Mouse (Mus musculus): Measurements from ENCODE around the gene Snrpg. TPM values are rescaled to one million over a fixed set of nuclear protein-coding genes. Genes with fewer than 3 reads are reported as not detected.
"Not testable (repeated sequence)": the region's sequence is repeated elsewhere in the genome, so short reads cannot be mapped to it uniquely, and the experiment has no call there.

Gene Snrpg
- total RNA-seq, 1 experiment from 2014 or later = 47.3 TPM

DNA sequence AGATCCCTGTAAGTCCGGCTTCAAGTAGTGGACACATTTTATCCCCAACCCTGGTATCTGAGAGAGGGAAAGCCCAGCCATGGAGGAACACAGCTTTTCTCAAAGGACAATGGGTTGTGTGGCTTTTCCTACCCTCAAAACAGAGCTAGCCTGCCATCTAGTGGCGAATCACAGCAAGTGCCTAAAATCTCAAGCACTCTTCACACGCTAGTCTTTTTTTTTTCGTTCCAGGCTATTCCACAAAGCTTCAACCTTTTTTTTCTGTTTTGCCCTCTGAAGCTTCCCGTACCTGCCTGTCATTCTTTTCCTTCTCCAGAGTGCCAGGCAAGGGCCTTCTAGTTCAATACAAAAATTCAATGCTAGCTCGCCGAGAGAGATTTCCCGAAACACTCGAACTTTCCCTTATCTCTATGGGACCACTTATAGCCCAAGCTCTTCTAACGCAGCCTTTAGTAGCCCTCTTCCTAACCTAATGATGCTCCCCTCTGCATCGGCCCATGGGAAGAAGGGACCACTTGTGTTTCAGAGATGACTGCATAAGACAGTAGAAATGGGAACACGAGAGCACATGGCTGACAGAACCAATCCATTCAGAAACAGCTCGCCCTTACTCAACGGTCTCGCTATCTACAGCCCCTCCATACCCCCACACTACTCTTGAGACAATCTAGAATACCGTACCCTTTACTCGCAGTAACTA is 6.5 kb upstream of the Snrpg start:
- peak; percentile 44 to 59 for ATAC-seq (replicated peaks in 1 of 2; ENCODE audit: insufficient read depth in 1 of 2, low FRiP score in 2 of 2, low TSS enrichment in 1 of 2, low read depth in 1 of 2, poor library complexity in 2 of 2, severe bottlenecking in 2 of 2)

DNA sequence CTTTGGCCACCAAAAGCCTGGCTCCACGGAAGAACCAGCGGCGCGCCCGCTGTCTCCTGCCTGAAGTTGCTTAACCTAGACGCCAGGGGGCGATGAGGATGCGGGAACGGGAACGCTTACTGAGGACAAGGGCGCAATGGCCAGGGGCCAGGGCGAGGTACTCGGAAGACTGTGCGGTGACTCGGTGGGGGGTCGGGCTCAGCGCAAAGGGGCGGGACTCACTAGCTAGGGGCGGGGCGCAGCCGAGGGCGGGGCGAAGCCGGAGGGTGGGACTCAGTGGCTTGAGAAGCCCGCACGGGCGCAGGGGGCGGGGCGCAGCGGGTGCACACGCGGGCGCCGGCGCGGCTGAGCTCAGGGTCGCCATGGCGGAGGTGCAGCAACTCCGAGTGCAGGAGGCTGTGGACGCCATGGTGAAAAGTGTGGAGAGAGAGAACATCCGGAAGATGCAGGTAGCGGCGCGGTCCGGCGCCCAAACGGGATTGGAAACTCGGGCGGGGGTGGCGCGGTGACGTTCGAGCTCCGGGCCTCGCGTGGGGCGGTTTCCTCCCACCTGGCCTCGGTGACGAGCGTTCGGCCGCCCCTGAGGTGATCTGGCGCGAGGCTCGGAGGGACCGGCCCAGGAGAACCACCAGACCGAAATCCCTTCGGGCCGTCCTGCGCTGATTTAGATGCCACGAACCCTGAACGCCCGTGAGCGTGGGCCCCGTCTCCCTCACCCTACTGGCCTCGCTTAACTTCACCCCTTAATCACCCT is 5.6 kb upstream of the Snrpg start, which contains the start of gene Fam136a:
Gene Fam136a (plus strand): TSS at position 276 of the 754 bp plus-strand sequence.
- ATAC-seq (replicated peaks in 1 of 2; ENCODE audit: insufficient read depth in 1 of 2, low FRiP score in 2 of 2, low TSS enrichment in 1 of 2, low read depth in 1 of 2, poor library complexity in 2 of 2, severe bottlenecking in 2 of 2) = peak; percentile 96 to 98

- ATAC-seq (replicated peaks in 1 of 2; ENCODE audit: insufficient read depth in 1 of 2, low FRiP score in 2 of 2, low TSS enrichment in 1 of 2, low read depth in 1 of 2, poor library complexity in 2 of 2, severe bottlenecking in 2 of 2) = no peak
Observed at GRCm38 (mm10) chr6:86366125-86366852, 4.8 kb upstream of the Snrpg start.

DNA sequence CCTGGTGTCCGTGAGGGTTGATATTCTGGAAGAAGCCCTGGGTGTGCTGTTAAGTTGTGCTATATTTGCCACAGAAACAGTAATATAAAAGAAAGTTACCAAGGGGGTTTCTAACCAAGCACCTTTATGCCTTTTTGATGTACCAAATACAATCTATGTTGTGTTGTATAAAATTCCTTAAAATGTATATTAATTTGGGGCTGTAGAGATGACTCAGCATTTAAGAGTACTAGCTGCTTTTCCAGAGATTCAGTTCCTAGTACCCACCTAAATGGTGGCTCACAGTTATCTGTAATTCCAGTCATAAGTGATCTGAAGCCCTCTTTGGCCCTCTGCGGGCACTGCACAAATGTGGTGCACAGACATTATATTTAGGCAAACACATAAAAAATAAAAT is 4.3 kb upstream of the Snrpg start:
- no peak for ATAC-seq (replicated peaks in 1 of 2; ENCODE audit: insufficient read depth in 1 of 2, low FRiP score in 2 of 2, low TSS enrichment in 1 of 2, low read depth in 1 of 2, poor library complexity in 2 of 2, severe bottlenecking in 2 of 2)

DNA sequence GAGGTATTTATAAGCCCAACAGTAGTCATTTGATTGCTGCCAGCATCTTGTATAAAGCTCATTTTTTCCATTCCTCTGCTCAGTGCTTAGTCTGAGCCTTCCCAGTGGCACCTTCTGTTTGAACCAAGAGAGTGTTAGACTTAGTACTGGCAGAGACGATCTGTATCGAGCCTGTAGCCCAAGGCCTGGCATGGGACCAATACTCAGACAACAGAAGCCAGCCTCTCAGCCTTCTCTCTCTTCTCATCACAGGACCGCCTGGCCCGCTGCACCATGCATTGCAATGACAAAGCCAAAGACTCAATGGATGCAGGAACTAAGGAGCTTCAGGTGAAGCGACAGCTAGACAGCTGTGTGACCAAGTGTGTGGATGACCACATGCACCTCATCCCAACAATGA is 2.6 kb upstream of the Snrpg start:
- no peak for ATAC-seq (replicated peaks in 1 of 2; ENCODE audit: insufficient read depth in 1 of 2, low FRiP score in 2 of 2, low TSS enrichment in 1 of 2, low read depth in 1 of 2, poor library complexity in 2 of 2, severe bottlenecking in 2 of 2)

DNA sequence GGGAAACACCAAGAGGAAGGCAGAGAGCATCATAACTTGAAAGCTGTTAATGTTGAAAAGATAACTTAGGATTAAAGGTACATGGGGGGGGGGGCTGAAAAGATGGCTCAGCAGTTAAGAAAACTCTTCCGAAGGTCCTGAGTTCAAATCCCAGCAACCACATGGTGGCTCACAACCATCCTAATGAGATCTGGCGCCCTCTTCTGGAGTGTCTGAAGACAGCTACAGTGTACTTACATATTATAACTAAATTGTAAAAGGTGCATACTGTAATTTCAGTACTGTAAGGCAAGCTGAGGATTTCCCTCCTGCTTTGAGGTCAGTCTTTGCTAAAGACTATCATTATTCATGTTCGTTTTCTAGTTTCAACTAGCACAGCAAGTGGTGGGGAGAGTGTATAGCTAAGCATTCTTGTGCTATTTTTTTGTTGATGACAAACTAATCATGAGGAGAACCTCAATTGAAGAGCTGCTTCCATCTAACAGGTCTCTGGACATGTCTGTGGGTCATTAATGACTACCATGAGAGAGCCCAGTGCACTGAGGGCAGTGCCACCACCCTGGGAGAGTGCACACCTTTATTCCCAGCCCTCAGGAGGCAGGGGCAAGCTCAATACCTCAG is 901 bp upstream of the Snrpg start:
- ATAC-seq (replicated peaks in 1 of 2; ENCODE audit: insufficient read depth in 1 of 2, low FRiP score in 2 of 2, low TSS enrichment in 1 of 2, low read depth in 1 of 2, poor library complexity in 2 of 2, severe bottlenecking in 2 of 2) = no peak

GRCm38 (mm10) chr6:86371340-86371911 is 322 bp downstream of the Snrpg start:
- peak; percentile 96 to 97 for ATAC-seq (replicated peaks in 1 of 2; ENCODE audit: insufficient read depth in 1 of 2, low FRiP score in 2 of 2, low TSS enrichment in 1 of 2, low read depth in 1 of 2, poor library complexity in 2 of 2, severe bottlenecking in 2 of 2)

DNA sequence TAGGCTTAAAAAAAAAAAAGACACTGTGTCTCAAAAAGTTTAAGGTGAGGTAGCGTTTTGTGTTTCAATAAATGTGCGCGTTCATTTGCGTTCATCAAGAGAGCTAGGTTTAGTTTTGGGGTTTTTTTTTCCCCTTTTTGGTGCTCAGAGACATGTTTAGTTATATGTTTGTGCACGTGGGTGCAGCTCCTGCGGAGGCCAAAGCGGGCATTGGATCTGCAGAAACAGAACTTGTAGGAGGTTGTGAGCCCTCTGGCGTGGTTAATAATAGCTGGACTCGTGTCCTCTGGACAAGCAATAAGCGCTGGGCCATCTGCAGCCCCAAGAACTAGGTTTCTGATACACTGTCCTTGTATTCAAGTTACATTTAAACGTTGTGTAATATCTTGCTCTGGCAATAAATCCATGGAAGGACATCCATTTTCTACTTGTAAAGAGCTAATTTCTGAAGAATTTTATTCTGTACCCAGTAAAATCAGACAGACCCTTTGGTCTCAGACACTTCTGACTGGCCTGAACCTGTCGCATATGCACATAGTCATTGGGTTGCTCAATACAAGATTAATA is 929 bp downstream of the Snrpg start:
- ATAC-seq (replicated peaks in 1 of 2; ENCODE audit: insufficient read depth in 1 of 2, low FRiP score in 2 of 2, low TSS enrichment in 1 of 2, low read depth in 1 of 2, poor library complexity in 2 of 2, severe bottlenecking in 2 of 2) = no peak

DNA sequence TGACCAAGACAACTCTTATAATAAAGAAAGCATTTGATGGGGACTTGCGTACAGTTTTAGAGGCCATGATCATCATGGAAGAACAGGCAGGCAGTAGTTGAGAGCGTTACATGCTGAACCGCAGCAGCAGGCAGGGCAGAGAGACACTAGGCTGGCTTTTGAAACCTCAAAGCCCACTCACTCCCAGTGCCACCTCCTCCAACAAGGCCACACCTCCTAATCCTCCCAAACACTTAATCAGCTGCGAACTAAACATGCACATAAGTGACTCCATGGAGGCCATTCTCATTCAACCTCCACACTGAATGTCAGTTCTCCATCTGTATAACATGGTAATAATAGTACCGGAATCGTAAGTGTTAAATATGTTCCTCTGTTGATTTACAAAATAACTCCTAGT is 2.5 kb downstream of the Snrpg start:
- ATAC-seq (replicated peaks in 1 of 2; ENCODE audit: insufficient read depth in 1 of 2, low FRiP score in 2 of 2, low TSS enrichment in 1 of 2, low read depth in 1 of 2, poor library complexity in 2 of 2, severe bottlenecking in 2 of 2) = no peak

DNA sequence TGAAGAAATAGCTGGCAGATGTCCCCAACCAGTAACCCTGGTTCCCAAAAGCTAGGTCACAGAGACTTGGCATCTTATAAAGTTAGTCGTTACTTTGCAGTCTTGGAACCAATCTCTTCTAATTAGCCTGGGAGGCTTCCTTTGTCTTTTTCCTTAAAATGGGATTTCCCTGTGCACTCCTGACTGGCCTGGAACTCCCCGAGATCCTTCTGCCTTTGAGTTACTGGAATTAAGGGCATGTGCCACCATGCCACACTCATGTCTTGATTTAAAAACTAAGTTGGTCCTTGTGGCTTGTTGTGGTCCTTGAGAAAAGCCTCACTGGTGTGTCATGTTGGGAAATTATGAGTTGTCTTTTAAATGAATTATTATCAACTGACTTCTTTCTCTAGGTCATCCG is 7.2 kb downstream of the Snrpg start:
- no peak for ATAC-seq (replicated peaks in 1 of 2; ENCODE audit: insufficient read depth in 1 of 2, low FRiP score in 2 of 2, low TSS enrichment in 1 of 2, low read depth in 1 of 2, poor library complexity in 2 of 2, severe bottlenecking in 2 of 2)

GRCm38 (mm10) chr6:86380112-86380511 is 9.0 kb downstream of the Snrpg start:
- not testable (repeated sequence) for ATAC-seq (replicated peaks in 1 of 2; ENCODE audit: insufficient read depth in 1 of 2, low FRiP score in 2 of 2, low TSS enrichment in 1 of 2, low read depth in 1 of 2, poor library complexity in 2 of 2, severe bottlenecking in 2 of 2)

DNA sequence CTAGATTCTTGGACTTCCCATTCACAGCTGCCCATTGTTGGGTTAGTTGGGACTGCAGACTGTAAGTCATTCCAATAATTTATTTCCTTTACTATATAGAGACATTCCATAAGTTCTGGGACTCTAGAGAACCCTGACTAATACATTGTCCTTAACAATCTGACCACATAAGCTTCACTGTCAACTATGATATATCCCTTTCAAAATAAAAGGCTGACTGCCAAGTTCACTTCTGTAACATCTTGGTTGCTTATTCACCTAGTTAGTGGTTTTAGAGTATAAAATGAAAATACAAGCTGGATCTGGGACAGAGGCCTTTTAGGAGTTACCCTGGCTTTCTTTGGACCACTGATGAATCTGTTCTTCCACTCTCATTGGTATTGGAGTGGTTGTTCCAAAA is 11.4 kb downstream of the Snrpg start:
- no peak for ATAC-seq (replicated peaks in 1 of 2; ENCODE audit: insufficient read depth in 1 of 2, low FRiP score in 2 of 2, low TSS enrichment in 1 of 2, low read depth in 1 of 2, poor library complexity in 2 of 2, severe bottlenecking in 2 of 2)

DNA sequence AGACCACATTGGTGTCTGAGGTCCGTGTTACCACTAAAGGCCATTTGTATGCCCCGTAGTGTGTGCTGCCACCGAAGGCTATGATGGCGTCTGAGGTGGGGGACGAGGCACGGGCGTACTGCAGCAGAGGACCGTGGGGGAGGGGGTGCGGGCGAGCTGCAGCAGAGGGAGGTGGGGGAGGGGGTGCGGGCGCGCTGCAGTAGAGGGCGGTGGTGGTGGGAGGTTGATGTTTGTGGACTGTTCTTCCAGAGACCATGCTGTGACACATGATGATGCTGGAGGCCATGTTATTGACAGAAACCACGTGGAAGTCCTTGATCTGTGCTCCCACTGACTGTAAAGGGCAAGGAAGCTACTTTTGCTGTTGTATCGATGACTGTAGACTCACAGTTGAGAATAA is 12.3 kb downstream of the Snrpg start:
- ATAC-seq (replicated peaks in 1 of 2; ENCODE audit: insufficient read depth in 1 of 2, low FRiP score in 2 of 2, low TSS enrichment in 1 of 2, low read depth in 1 of 2, poor library complexity in 2 of 2, severe bottlenecking in 2 of 2) = no peak

GRCm38 (mm10) chr6:86384692-86385091 is 13.6 kb downstream of the Snrpg start:
- ATAC-seq (replicated peaks in 1 of 2; ENCODE audit: insufficient read depth in 1 of 2, low FRiP score in 2 of 2, low TSS enrichment in 1 of 2, low read depth in 1 of 2, poor library complexity in 2 of 2, severe bottlenecking in 2 of 2) = no peak

DNA sequence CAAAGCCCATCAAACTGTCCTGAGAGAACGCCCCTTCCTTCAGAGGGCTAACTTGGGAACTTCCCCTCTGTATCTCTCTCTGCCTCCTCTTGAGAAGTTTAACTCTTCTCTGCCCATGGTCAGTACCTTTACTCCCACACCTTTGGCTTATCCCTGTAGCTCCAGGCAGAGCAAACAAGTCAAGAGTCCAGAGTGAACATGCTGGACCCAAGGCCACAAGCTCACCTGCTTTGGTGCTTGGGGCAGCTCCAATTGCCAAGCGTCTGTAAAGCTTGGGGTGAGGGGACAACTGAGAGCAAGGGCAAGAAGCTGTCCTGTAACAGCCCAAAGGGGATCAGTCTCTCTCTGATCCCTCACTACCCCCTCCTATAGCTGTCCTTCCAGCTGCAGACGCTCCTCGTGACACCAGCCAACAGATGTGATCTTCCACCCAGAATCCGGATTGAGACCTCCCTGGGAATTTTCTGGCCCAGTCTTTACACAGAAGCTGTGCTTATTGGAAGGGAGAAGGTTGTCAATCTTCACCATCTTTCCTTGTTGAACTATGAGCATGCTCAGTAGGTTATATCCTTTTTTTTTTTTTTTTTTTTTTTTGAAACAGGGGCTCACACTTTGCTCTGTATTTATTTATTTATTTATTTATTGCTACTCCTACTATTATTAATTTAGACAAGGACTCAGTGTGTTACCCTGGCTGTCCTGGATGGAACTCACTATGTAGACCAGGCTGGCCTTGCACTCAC is 14.4 kb downstream of the Snrpg start:
- ATAC-seq (replicated peaks in 1 of 2; ENCODE audit: insufficient read depth in 1 of 2, low FRiP score in 2 of 2, low TSS enrichment in 1 of 2, low read depth in 1 of 2, poor library complexity in 2 of 2, severe bottlenecking in 2 of 2) = no peak

DNA sequence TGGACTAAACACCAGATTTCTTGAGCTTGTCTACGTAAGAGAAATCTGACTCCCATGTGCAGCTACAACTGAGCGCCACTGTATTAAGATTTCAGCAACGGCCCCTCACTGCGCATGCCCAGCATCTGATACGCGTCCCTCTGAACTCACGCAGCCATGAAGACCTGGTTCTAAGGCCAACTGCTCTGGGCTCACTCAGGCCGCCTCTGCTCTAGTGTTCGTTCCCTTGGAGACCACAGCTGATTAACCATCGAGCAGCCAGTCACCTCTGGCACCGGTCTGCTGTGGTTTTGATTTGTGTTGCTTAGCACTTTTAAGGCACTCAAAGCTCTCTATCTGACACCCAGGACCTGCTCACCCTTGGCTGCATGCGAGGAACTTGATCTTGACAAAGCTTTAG is 16.2 kb downstream of the Snrpg start:
- no peak for ATAC-seq (replicated peaks in 1 of 2; ENCODE audit: insufficient read depth in 1 of 2, low FRiP score in 2 of 2, low TSS enrichment in 1 of 2, low read depth in 1 of 2, poor library complexity in 2 of 2, severe bottlenecking in 2 of 2)

DNA sequence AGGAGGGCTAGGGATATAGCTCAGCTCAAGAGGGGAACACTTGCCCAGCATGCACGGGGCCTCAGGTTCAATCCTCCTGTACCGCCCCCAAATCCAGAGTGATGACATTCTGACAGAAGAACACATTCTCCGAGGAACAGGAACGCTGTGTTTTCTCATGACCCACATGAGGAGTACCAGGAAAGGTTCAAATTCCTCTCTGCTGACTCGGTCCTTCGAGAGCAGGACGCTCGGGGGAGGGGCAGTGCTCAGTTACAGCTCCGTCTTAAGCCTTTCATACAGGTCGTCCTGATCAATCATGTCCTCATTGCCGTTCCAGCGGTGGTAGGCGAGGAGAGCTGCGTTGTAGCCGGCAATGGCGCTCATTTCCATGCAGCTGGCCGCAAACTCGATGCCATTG is 17.4 kb downstream of the Snrpg start:
- ATAC-seq (replicated peaks in 1 of 2; ENCODE audit: insufficient read depth in 1 of 2, low FRiP score in 2 of 2, low TSS enrichment in 1 of 2, low read depth in 1 of 2, poor library complexity in 2 of 2, severe bottlenecking in 2 of 2) = no peak
